Mouse (Mus musculus) G1E (cell line): ENCODE data around the gene Mael. TPM values are rescaled to one million over a fixed set of nuclear protein-coding genes. Genes with fewer than 3 reads are reported as not detected.

Experiments
- ATAC-seq: 2 replicates; pipeline ENCODE4 v1.8.0; 2016; ENCODE audit warnings: mild to moderate bottlenecking; ENCODE audit not compliant: insufficient number of reproducible peaks, poor library complexity, low FRiP score, severe bottlenecking; ENCODE audit errors: extremely low read depth
- DNase-seq: peaks from one replicate; pipeline ENCODE4 v3.0.0; 2012; ENCODE audit warnings: low spot score
- H3K27me3 ChIP-seq: 2 replicates; pipeline ENCODE4 v1.6.1; 2012; ENCODE audit warnings: mild to moderate bottlenecking, low read length, inconsistent platforms; ENCODE audit not compliant: insufficient read depth
- H3K36me3 ChIP-seq: replicated peaks from 2 replicates; pipeline ENCODE3; 2012; ENCODE audit warnings: mild to moderate bottlenecking, inconsistent platforms
- H3K4me1 ChIP-seq: 2 replicates; pipeline ENCODE4 v1.6.1; 2012; ENCODE audit warnings: low read depth, low read length, inconsistent platforms, mixed read lengths; ENCODE audit not compliant: insufficient read depth
- H3K4me3 ChIP-seq: 2 replicates; pipeline ENCODE4 v1.5.1; 2012; ENCODE audit warnings: low read depth, mild to moderate bottlenecking, inconsistent platforms, low read length, moderate library complexity, mixed read lengths
- H3K9me3 ChIP-seq: replicated peaks from 2 replicates; pipeline ENCODE4 v1.6.1; 2012; ENCODE audit warnings: inconsistent platforms
- CTCF ChIP-seq: IDR thresholded peaks from 2 replicates; pipeline ENCODE4 v1.5.1; 2012; ENCODE audit warnings: low read depth, low read length, inconsistent platforms, mixed read lengths
- GATA1 ChIP-seq: IDR thresholded peaks from 2 replicates; pipeline ENCODE4 v1.6.1; 2012; ENCODE audit warnings: borderline replicate concordance, low read length, inconsistent platforms, mixed read lengths
- GATA2 ChIP-seq: IDR thresholded peaks from 2 replicates; pipeline ENCODE4 v1.6.1; 2012; ENCODE audit warnings: low read depth, low read length, inconsistent platforms, borderline replicate concordance
- POLR2AphosphoS5 ChIP-seq: IDR thresholded peaks from 2 replicates; pipeline ENCODE4 v1.6.1; 2012; ENCODE audit warnings: low read depth, low read length, inconsistent platforms; ENCODE audit not compliant: insufficient replicate concordance
- TAL1 ChIP-seq: conservative IDR thresholded peaks from 2 replicates; pipeline ENCODE4 v1.6.1; 2012; ENCODE audit warnings: low read depth, low read length, inconsistent platforms, mixed read lengths
- polyA plus RNA-seq: library from polyadenylated mRNA; stranded (reverse); fragments of >175 nt; gene quantifications from 2 replicates; pipeline ENCODE4 v1.2.3, GENCODE M21; 2012
- total RNA-seq, 2 experiments: library from RNA; stranded (forward) in 1 of 2; stranded (reverse) in 1 of 2; fragments of 200-1000 nt in 1 of 2; fragments of >200 nt in 1 of 2; fragmentation: Nextera tagmentation in 1 of 2; gene quantifications; 2 replicates each; pipeline ENCODE4 v1.2.3; 2014 to 2017

The Mael gene
- total RNA-seq (2014; fragmentation: Nextera tagmentation) (not detected in 2 replicates), total RNA-seq (2017) (0.16 TPM in 1 of 2 replicates, not detected in the other), polyA plus RNA-seq (not detected in 2 replicates)

- no peak for TF ChIP-seq POLR2AphosphoS5
- no peak for TF ChIP-seq CTCF
- no peak for TF ChIP-seq GATA2
- TF ChIP-seq TAL1: no peak
- no peak for TF ChIP-seq GATA1
- DNase-seq (no peak), ATAC-seq (no peak)
- Histone ChIP-seq H3K9me3 (no peaks in the 10 kb centered on the region), H3K27me3 (no peaks in the 10 kb centered on the region; the same call in 1 of the 2 replicates), H3K4me3 (no peak within 1 kb of the TSS), H3K36me3 (no peaks in the 10 kb centered on the region), H3K4me1 (no peaks in the 10 kb centered on the region)
Measured at GRCm38 (mm10) chr1:166238315-166238969, at the start of gene Mael. Gene Mael, minus strand, starts transcription at chr1:166238747.

- no peak for TF ChIP-seq GATA2
- Histone ChIP-seq H3K4me1 (no peaks in the 10 kb centered on the region), H3K9me3 (no peaks in the 10 kb centered on the region), H3K36me3 (no peaks in the 10 kb centered on the region), H3K27me3 (peaks cover 4% of the 10 kb centered on the region; the same call in 1 of the 2 replicates), H3K4me3 (no peak overlapping the region)
- ATAC-seq: no peak
- no peak for DNase-seq
Measured at GRCm38 (mm10) chr1:166286231-166286630, 47.7 kb upstream of the Mael start.

GRCm38 (mm10) chr1:166284390-166284789 is 45.8 kb upstream of the Mael start:
- DNase-seq (no peak), ATAC-seq (no peak)
- Histone ChIP-seq H3K36me3 (no peaks in the 10 kb centered on the region), H3K27me3 (peaks cover 4% of the 10 kb centered on the region; the same call in 1 of the 2 replicates), H3K4me1 (no peaks in the 10 kb centered on the region), H3K9me3 (no peaks in the 10 kb centered on the region), H3K4me3 (no peak overlapping the region)
- TF ChIP-seq GATA1: no peak

GRCm38 (mm10) chr1:166283451-166283850 is 44.9 kb upstream of the Mael start:
- no peaks in the 10 kb centered on the region for H3K4me1 ChIP-seq
- H3K27me3 ChIP-seq: peaks cover 4% of the 10 kb centered on the region; the same call in 1 of the 2 replicates
- ATAC-seq (no peak), DNase-seq (no peak)
- no peak overlapping the region for H3K4me3 ChIP-seq
- H3K36me3 ChIP-seq: no peaks in the 10 kb centered on the region
- TF ChIP-seq GATA1 (no peak), TAL1 (no peak), POLR2AphosphoS5 (no peak), GATA2 (no peak), CTCF (no peak)
- H3K9me3 ChIP-seq: no peaks in the 10 kb centered on the region

GRCm38 (mm10) chr1:166282597-166283210 is 44.2 kb upstream of the Mael start:
- no peaks in the 10 kb centered on the region for H3K36me3 ChIP-seq
- TF ChIP-seq GATA2: no peak
- no peak for TF ChIP-seq POLR2AphosphoS5
- TF ChIP-seq TAL1: no peak
- TF ChIP-seq GATA1: no peak
- no peak for TF ChIP-seq CTCF
- no peak overlapping the region for H3K4me3 ChIP-seq
- H3K4me1 ChIP-seq: no peaks in the 10 kb centered on the region
- H3K9me3 ChIP-seq: no peaks in the 10 kb centered on the region
- H3K27me3 ChIP-seq: peaks cover 4% of the 10 kb centered on the region; the same call in 1 of the 2 replicates
- DNase-seq: no peak
- ATAC-seq: no peak

GRCm38 (mm10) chr1:166281836-166282235 is 43.3 kb upstream of the Mael start:
- peaks cover 4% of the 10 kb centered on the region; the same call in 1 of the 2 replicates for H3K27me3 ChIP-seq
- ATAC-seq (no peak), DNase-seq (no peak)
- no peaks in the 10 kb centered on the region for H3K9me3 ChIP-seq
- H3K36me3 ChIP-seq: no peaks in the 10 kb centered on the region
- no peak for TF ChIP-seq TAL1
- TF ChIP-seq GATA2: no peak
- no peak for TF ChIP-seq GATA1
- no peak for TF ChIP-seq CTCF
- no peak for TF ChIP-seq POLR2AphosphoS5
- no peak overlapping the region for H3K4me3 ChIP-seq
- H3K4me1 ChIP-seq: no peaks in the 10 kb centered on the region
